Mouse (Mus musculus): ENCODE results near the gene Tnfsf13. TPM values are rescaled to one million over a fixed set of nuclear protein-coding genes. Genes with fewer than 3 reads are reported as not detected.

Tnfsf13 gene
- polyA plus RNA-seq, 1 experiment from 2014 or later, result 0.37 TPM

GRCm38 (mm10) chr11:69665457-69665960, 20.1 kb downstream of the Tnfsf13 start:
- Histone ChIP-seq H3K27me3 (replicated peaks; ENCODE audit: control insufficient read depth, insufficient read depth, low read length) (no peaks in the 10 kb centered on the region), H3K4me2 (peak overlapping the region; percentile 13; the same call in 1 of the 2 replicates), H3K4me1 (replicated peaks; ENCODE audit: control insufficient read depth, insufficient read depth, low read length) (peaks cover 37% of the 10 kb centered on the region), H3K9ac (ENCODE audit: low read depth, low read length) (no peak overlapping the region), H3K4me3 (ENCODE audit: low read depth, low read length) (no peak overlapping the region; the same call in 1 of the 2 replicates), H3K9me3 (ENCODE audit: control insufficient read depth, low read length) (no peaks in the 10 kb centered on the region), H3K27ac (ENCODE audit: low read depth, low read length) (0 out of 2 replicates have a peak overlapping the region, but pooled peaks have one; percentile 39), H3K36me3 (ENCODE audit: control insufficient read depth, insufficient read depth, low read length) (peaks cover 45% of the 10 kb centered on the region)
- ATAC-seq (replicated peaks; ENCODE audit: low FRiP score) (no peak), DNase-seq (ENCODE audit: low spot score) (no peak)
- WGBS, result 71% methylated on average over 9 of the region's 9 CpGs

GRCm38 (mm10) chr11:69664841-69665240, 20.7 kb downstream of the Tnfsf13 start:
- Histone ChIP-seq H3K4me2 (peak overlapping the region; percentile 13), H3K27me3 (replicated peaks; ENCODE audit: control insufficient read depth, insufficient read depth, low read length) (no peaks in the 10 kb centered on the region), H3K4me3 (ENCODE audit: low read depth, low read length) (peak overlapping the region; percentile 19; the same call in 1 of the 2 replicates), H3K27ac (ENCODE audit: low read depth, low read length) (no peak overlapping the region; the same call in 1 of the 2 replicates), H3K36me3 (ENCODE audit: control insufficient read depth, insufficient read depth, low read length) (peaks cover 39% of the 10 kb centered on the region), H3K9ac (ENCODE audit: low read depth, low read length) (no peak overlapping the region), H3K4me1 (replicated peaks; ENCODE audit: control insufficient read depth, insufficient read depth, low read length) (peaks cover 32% of the 10 kb centered on the region), H3K9me3 (ENCODE audit: control insufficient read depth, low read length) (no peaks in the 10 kb centered on the region)
- DNase-seq (ENCODE audit: low spot score) (no peak), ATAC-seq (replicated peaks; ENCODE audit: low FRiP score) (no peak)
- WGBS, result 90% methylated on average over 7 of the region's 7 CpGs

DNA sequence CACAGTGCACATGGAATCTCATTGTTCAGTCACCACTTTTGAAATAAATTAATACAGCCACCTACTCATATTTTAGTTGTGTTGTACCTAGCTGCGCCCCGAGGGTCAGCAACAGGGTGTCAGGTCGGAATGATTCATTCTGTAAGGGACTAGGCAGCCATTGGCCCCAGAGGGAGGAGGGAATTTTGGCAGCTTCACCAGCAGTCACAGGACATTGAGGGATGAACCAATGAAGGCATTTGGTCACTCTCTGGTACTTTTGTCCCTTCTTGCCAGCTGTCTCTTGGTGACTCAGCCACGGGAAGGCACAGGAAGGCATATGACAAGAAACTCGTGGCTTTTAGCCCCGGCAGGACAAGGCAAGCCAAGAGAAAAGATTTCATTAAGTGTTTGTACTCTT, 21.8 kb downstream of the Tnfsf13 start:
- no peaks in the 10 kb centered on the region for H3K9me3 ChIP-seq (ENCODE audit: control insufficient read depth, low read length)
- ATAC-seq (replicated peaks; ENCODE audit: low FRiP score) (no peak), DNase-seq (ENCODE audit: low spot score) (no peak)
- H3K9ac ChIP-seq (ENCODE audit: low read depth, low read length), result peak overlapping the region; percentile 81
- no peaks in the 10 kb centered on the region for H3K27me3 ChIP-seq (replicated peaks; ENCODE audit: control insufficient read depth, insufficient read depth, low read length)
- H3K4me1 ChIP-seq (replicated peaks; ENCODE audit: control insufficient read depth, insufficient read depth, low read length), result peaks cover 23% of the 10 kb centered on the region
- H3K27ac ChIP-seq (ENCODE audit: low read depth, low read length), result peak overlapping the region; percentile 94; the same call in 1 of the 2 replicates
- H3K36me3 ChIP-seq (ENCODE audit: control insufficient read depth, insufficient read depth, low read length), result peaks cover 33% of the 10 kb centered on the region
- 78% methylated on average over 6 of the region's 6 CpGs for WGBS
- H3K4me3 ChIP-seq (ENCODE audit: low read depth, low read length), result peak overlapping the region; percentile 60
- peak overlapping the region; percentile 75 for H3K4me2 ChIP-seq

GRCm38 (mm10) chr11:69662967-69663671, 22.5 kb downstream of the Tnfsf13 start:
- Histone ChIP-seq H3K27me3 (replicated peaks; ENCODE audit: control insufficient read depth, insufficient read depth, low read length) (no peaks in the 10 kb centered on the region), H3K36me3 (ENCODE audit: control insufficient read depth, insufficient read depth, low read length) (peaks cover 28% of the 10 kb centered on the region), H3K4me1 (replicated peaks; ENCODE audit: control insufficient read depth, insufficient read depth, low read length) (peaks cover 23% of the 10 kb centered on the region), H3K27ac (ENCODE audit: low read depth, low read length) (peak overlapping the region; percentile 94), H3K9ac (ENCODE audit: low read depth, low read length) (peak overlapping the region; percentile 81), H3K4me3 (ENCODE audit: low read depth, low read length) (peak overlapping the region; percentile 60), H3K9me3 (ENCODE audit: control insufficient read depth, low read length) (no peaks in the 10 kb centered on the region), H3K4me2 (peak overlapping the region; percentile 75)
- WGBS, result 68% methylated on average over 13 of the region's 13 CpGs
- ATAC-seq (replicated peaks; ENCODE audit: low FRiP score) (no peak), DNase-seq (ENCODE audit: low spot score) (no peak)

GRCm38 (mm10) chr11:69662213-69662966, 23.2 kb downstream of the Tnfsf13 start, which contains the start of gene Mpdu1:
TSS of gene Mpdu1 (minus strand) at chr11:69662642.
- H3K27ac ChIP-seq (ENCODE audit: low read depth, low read length), result peak within 1 kb of the TSS; percentile 94
- peak within 1 kb of the TSS; percentile 75 for H3K4me2 ChIP-seq
- WGBS, result under 1% methylated on average over 48 of the region's 48 CpGs
- DNase-seq (ENCODE audit: low spot score) (peak; percentile 95), ATAC-seq (replicated peaks; ENCODE audit: low FRiP score) (peak; percentile 90)
- peak within 1 kb of the TSS; percentile 60 for H3K4me3 ChIP-seq (ENCODE audit: low read depth, low read length)
- peaks cover 23% of the 10 kb centered on the region for H3K4me1 ChIP-seq (replicated peaks; ENCODE audit: control insufficient read depth, insufficient read depth, low read length)
- peaks cover 29% of the 10 kb centered on the region for H3K36me3 ChIP-seq (ENCODE audit: control insufficient read depth, insufficient read depth, low read length)
- no peaks in the 10 kb centered on the region for H3K9me3 ChIP-seq (ENCODE audit: control insufficient read depth, low read length)
- H3K27me3 ChIP-seq (replicated peaks; ENCODE audit: control insufficient read depth, insufficient read depth, low read length), result no peaks in the 10 kb centered on the region
- peak within 1 kb of the TSS; percentile 81 for H3K9ac ChIP-seq (ENCODE audit: low read depth, low read length)

GRCm38 (mm10) chr11:69661221-69661881, 24.2 kb downstream of the Tnfsf13 start:
- DNase-seq (ENCODE audit: low spot score), result no peak
- peak overlapping the region; percentile 94 for H3K27ac ChIP-seq (ENCODE audit: low read depth, low read length)
- H3K4me2 ChIP-seq, result peak overlapping the region; percentile 75
- H3K4me1 ChIP-seq (replicated peaks; ENCODE audit: control insufficient read depth, insufficient read depth, low read length), result peaks cover 31% of the 10 kb centered on the region
- H3K27me3 ChIP-seq (replicated peaks; ENCODE audit: control insufficient read depth, insufficient read depth, low read length), result no peaks in the 10 kb centered on the region
- peaks cover 31% of the 10 kb centered on the region for H3K36me3 ChIP-seq (ENCODE audit: control insufficient read depth, insufficient read depth, low read length)
- peak overlapping the region; percentile 81 for H3K9ac ChIP-seq (ENCODE audit: low read depth, low read length)
- H3K4me3 ChIP-seq (ENCODE audit: low read depth, low read length), result peak overlapping the region; percentile 60
- WGBS, result 59% methylated on average over 3 of the region's 3 CpGs
- H3K9me3 ChIP-seq (ENCODE audit: control insufficient read depth, low read length), result no peaks in the 10 kb centered on the region
- ATAC-seq (replicated peaks; ENCODE audit: low FRiP score), result no peak

DNA sequence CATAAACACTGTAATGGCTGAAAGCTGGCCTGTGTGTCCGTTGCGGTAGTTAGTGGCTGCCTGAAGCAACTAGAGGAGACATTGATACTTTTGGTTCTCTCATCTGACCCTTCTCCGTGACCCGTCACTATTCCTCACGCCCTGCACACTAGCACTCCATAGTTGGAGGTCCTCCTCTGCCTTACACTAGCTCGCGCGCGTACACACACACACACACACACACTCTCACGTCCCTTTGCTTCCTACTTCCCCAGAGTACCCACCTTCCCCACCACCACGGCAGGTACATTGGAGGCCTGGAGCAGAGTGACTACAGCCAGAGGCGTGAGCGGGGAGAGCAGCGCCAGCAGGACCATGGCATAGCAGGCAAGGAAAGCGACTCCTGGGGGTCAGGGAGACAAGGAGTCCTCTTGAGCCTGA, 28.1 kb downstream of the Tnfsf13 start:
- DNase-seq (ENCODE audit: low spot score), result no peak
- no peaks in the 10 kb centered on the region for H3K27me3 ChIP-seq (replicated peaks; ENCODE audit: control insufficient read depth, insufficient read depth, low read length)
- H3K4me3 ChIP-seq (ENCODE audit: low read depth, low read length), result no peak overlapping the region
- 83% methylated on average over 15 of the region's 15 CpGs for WGBS
- H3K9me3 ChIP-seq (ENCODE audit: control insufficient read depth, low read length), result no peaks in the 10 kb centered on the region
- ATAC-seq (replicated peaks; ENCODE audit: low FRiP score), result no peak
- H3K4me1 ChIP-seq (replicated peaks; ENCODE audit: control insufficient read depth, insufficient read depth, low read length), result peaks cover 35% of the 10 kb centered on the region
- H3K27ac ChIP-seq (ENCODE audit: low read depth, low read length), result no peak overlapping the region
- no peak overlapping the region for H3K4me2 ChIP-seq
- H3K36me3 ChIP-seq (ENCODE audit: control insufficient read depth, insufficient read depth, low read length), result peaks cover 29% of the 10 kb centered on the region
- no peak overlapping the region for H3K9ac ChIP-seq (ENCODE audit: low read depth, low read length)
